Mouse (Mus musculus) adrenal gland, postnatal 4 days (tissue): Measurements from ENCODE around the gene Gstp2. TPM values are rescaled to one million over a fixed set of nuclear protein-coding genes. Genes with fewer than 3 reads are reported as not detected.

Experiments
- DNase-seq, 2 experiments: peaks; one replicate each; pipeline ENCODE4 v3.0.0; 2021 to 2022; ENCODE audit warnings: low spot score in 2 of 2, mixed read lengths in 2 of 2
- long read RNA-seq, 2 experiments: library from polyadenylated mRNA; stranded (forward); transcript quantifications; one replicate each; pipeline ENCODE4 v2.0.0; 2021
- total RNA-seq, 2 experiments: library from RNA; stranded (reverse); gene quantifications; 2 replicates each; pipeline ENCODE4 v1.2.3; 2021

The Gstp2 gene
- 10 to 100 TPM; 52.6 to 68.8 TPM for total RNA-seq
- long read RNA-seq, experiment 1, partial matches to known transcripts = 0 of 7 reads
- long read RNA-seq, experiment 1, other reads (novel, unspliced or antisense) = 4 of 7 reads
- long read RNA-seq, experiment 2, transcript Gstp2-201 (7 exons, 797 nt) = major isoform, 5 of 10 reads
- long read RNA-seq, experiment 2, partial matches to known transcripts = 0 of 10 reads
- long read RNA-seq, experiment 2, other reads (novel, unspliced or antisense) = 5 of 10 reads

DNA sequence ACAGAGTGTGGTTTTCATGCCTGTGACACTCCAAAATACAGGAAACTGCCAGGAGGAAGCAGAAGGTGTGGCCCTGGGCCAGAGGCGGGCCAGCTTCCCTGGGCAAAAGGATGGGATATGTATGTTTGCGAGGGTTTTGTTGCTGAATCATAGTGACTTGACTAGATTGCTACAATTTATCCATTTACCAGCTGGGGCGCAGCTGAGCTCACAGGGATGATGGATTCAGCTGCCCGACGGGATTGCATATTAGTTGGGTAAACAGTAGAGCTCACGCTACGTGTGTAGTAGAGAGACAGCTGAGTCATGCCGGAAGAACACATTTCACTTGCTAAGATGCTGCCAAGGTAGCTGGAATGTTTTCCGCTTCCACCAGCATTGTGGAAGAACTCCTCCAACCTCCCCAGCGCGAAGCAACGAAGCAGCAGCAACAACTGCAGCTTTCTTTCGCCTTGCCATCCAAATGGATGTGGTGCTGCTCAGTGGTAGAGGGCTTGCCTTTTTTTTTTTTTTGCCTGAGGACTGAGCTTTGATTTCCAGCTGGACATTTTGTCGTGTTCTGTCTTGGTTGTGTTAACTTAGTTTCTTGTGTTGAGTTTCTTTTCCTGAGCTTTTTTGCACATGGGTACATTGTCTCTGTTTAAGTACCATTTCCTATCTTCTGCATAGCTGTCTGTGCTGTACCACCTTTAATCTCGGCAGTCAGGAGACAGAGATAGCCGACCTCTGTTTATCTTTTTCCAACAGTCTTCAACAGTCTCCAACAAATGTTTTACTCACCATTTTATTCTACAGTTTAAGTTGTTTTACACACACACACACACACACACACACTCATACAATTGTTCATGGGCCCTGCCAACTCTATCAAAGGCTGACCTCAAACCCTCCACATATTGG is at the start of gene Gstp2:
Gene Gstp2 (minus strand): TSS at position 58 of the 900 bp plus-strand sequence.
- peak in 1 of 2 experiments; percentile 56 for DNase-seq

DNA sequence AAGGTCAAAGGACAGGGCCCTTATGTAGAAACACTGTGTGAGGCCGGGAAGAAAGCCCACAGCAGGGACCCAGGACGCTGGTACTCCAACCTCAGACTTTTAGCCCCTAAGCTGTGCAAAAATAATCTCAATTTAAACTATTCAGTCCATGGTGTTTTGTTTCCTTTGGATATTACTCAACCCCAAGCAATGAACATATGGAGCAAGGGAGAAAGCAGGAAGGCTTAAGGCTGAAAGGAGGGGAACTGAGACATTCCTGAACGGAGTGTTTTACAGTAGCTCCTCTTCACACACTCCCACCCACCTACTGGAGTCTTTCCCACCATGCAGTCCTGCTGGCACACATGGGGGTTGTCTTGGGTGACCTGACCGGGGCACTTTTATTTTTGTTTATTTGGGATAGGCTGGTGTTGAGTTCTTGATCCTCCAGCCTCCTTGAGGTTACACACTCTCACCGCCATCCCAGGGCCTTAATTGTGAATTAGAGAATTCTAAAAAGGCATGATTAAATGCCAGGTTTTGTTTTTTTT is 49.0 kb upstream of the Gstp2 start:
- DNase-seq = no peak

DNA sequence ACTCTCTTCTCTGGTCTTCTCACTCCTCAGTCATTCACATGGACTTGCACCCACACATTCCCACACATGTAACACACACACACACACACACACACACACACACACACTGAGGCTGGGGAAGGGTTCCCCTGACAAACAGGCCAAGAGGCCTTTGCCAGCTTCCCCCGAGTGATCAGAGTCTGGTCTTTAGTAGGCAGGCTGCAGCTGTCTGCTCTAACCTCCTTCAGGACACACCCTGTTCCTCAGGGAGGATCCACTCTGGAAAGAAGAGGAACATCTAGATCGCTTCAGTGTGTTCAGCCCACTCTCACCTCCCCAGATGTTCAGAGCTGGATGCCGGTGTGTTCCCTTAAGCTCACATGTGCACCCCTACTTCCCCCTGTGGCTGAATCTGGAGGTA is 48.5 kb upstream of the Gstp2 start:
- DNase-seq = no peak

DNA sequence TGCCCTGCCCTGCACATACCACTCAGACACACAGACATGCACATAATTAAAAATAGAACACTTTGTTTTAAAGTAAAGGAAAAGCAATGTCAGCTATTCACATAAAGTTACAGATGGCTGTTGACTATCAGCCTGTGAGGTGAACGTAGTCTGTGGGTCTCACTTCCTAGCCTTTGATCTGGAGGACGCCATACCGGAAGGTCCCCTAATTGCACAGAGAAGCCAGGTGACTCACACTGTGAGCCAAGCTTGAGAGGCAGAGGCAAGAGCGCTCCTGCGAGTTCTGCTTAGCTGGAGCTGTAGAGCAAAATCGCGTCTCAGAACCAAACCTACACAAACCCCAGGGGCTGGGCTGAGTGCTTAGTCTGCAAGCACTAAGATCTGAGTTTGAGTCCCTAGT is 47.9 kb upstream of the Gstp2 start:
- DNase-seq = no peak

DNA sequence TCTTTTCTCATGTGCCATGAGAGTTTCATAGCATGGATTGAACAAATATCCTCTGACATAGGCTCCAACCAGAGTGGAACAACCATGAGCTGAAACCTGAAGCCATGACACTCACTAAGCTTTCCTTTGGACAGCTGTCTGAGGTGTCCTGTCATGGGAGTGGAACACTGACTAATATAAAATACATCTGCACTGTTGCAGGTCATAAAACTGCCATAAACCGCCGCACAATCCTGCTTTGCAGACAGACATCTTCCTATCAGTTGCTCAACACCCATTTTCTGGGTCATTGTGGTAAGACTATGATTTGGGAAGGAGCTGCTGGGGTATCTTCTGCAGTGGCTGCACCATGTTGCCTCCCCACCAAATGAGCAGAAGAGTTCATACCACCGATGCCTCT is 46.9 kb upstream of the Gstp2 start:
- no peak for DNase-seq

DNA sequence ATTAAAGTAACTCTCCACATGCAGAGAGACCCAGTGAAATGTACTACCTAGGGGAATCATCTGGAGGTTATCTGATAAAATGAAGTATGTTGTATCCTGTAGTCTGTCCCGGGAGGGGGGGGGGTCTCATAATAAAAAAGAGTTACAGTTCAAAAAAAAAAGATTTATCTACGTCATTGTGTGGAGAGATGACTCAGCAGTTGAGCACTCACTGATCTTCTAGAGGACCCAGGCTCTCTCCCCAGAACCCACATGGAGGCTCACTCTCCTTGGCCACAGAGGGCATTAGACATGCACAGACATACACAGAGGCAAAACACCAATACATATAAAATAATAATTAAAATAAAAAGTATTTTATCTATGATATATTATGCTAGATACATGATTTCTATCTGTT is 45.6 kb upstream of the Gstp2 start:
- DNase-seq = no peak

DNA sequence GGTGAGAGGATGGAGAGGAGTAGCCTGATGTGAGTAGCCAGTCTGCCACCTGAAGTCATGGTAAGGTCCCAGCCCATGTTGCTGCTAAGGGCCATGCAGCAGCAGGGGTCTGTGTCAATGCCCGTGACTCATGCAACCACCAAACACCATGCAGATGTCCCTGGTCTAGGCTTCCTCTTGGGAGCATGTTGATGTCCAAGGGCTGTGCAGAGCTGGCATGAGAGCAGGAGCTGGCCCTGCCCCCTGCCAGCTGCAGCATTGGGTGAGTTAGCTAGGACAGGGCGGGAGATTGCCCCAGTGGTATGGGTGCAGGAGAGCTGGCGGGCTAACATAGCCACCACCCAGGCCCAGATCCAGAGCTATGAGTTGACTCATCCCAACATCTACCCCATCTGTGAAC is 44.6 kb upstream of the Gstp2 start:
- DNase-seq = no peak

DNA sequence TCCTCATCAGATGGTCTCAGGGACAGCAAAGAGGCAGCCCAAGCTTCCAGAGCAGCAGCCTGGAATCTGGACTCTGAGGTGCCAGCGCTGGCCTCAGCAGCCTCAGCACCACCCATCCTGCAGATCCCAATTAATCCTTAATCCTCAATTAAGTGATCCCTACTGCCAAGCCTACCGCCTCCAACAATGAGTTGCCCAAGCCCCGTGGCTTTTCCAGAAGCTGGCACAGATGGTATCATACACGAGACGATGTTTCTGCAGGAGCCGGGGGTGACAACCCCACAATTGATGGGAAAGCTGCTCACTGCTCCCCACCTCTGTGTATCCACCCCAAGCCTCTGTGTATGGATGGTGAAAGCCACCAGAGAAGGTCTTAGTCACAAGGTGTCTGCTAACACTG is 43.3 kb upstream of the Gstp2 start:
- no peak for DNase-seq

DNA sequence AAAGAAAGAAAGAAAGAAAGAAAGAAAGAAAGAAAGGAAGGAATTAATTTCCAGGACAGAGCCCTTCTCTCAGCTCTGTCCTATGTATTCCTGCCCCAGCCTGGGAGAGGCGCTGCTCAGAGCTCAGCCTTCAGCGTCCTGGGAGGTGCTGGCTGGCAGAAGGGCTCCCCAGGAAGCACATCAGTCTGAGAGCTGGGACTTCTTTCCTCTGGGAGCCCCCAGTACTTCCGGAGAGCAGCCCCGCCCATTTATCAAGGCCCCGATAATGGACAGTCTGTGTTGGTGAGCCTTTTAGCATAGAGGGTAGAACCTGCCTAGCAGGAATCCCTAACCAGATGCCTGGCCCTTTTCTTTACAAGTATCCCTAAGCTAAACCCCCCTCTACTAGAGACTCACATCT is 42.3 kb upstream of the Gstp2 start:
- no peak for DNase-seq

DNA sequence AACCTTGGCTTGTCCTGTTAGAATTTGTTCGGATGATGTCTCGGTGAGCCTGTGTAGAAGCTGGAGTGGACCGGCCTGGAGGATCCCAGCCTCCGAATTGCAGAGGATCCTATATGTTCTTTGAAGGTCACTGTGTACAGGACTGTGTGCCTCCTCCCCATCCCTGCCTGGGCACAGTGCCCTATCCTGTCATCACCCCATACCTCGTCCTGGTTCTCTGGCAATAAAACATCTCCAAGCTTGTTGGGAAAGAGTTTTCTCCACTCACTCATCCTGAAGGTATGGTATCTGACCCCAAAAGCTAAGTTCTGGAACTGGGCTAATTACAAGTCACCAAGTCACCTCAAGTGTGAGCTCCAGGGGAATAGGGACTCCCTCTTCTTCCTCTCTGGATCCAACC is 41.3 kb upstream of the Gstp2 start:
- no peak for DNase-seq

DNA sequence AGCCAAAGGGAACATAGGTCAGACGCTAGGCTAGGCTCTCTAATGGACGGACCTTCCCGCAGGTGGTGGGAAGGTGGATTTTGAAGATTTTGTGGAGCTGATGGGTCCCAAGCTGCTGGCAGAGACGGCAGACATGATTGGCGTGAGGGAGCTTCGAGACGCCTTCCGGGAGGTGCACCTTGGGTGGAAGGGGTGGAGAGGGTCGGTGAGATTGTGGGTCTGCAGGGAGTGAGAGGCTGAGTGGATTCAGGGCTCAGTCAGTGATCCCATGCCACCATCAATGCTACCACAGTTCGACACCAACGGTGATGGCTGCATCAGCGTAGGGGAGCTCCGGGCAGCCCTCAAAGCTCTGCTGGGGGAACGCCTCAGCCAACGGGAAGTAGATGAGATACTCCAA is 40.3 kb upstream of the Gstp2 start:
- DNase-seq = no peak

DNA sequence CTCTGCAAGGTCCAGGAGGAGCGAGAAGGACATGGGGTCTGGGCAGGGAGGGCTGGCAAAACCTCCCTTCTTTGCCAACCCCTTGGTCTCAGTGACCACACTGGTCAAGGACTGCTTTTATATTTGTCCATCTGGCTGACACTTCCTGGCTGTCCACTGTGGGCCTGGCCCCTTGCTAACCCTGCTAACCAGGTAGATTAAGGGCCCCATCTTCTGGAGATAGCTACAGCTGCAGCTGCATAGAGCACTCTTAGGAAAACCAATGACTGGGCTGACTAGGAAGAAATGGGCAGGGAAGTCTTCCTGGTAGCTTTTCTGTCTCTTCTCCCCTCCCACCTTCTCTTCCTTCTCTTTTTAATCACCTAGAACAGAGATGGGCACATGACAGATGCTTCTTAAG is 39.2 kb upstream of the Gstp2 start:
- DNase-seq = no peak

DNA sequence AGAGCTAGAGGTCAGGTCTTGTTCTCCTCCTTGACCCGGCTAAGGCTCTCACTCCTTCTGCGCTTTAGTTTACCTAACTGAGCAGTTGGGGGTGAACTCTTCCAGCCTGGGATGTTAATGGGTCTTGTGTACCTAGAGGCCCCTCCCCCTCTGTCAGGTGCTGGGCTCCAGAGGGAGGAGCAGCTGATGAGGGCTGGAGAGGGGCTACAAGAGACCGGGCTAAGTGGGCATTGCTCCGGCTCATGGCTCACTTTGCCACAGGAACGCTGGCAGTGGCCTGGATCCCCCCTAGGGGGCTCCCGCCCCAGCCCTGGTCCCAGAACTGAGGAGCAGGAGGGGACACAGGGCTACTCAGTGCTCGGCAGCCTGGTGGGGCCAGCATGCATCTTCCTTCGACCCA is 38.0 kb upstream of the Gstp2 start:
- no peak for DNase-seq

DNA sequence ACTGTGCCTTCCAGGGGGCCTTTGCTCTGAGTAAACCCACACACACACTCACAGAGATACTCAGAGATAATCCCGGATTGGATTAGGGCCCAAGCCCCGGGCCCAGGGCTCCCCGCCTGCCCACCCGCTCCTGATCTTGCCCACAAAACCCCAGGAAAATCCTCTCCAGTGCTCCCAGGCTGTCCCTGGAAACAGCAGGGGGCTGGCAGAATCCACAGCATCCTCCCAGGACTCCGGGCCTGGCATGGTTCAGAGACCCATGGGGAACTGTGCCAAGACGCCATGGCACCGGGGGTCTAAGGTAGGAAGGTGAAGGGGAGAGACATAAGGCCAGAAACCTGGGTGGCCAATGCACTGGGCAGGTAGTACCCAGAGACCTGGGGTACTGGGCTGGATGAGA is 37.5 kb upstream of the Gstp2 start:
- no peak for DNase-seq

DNA sequence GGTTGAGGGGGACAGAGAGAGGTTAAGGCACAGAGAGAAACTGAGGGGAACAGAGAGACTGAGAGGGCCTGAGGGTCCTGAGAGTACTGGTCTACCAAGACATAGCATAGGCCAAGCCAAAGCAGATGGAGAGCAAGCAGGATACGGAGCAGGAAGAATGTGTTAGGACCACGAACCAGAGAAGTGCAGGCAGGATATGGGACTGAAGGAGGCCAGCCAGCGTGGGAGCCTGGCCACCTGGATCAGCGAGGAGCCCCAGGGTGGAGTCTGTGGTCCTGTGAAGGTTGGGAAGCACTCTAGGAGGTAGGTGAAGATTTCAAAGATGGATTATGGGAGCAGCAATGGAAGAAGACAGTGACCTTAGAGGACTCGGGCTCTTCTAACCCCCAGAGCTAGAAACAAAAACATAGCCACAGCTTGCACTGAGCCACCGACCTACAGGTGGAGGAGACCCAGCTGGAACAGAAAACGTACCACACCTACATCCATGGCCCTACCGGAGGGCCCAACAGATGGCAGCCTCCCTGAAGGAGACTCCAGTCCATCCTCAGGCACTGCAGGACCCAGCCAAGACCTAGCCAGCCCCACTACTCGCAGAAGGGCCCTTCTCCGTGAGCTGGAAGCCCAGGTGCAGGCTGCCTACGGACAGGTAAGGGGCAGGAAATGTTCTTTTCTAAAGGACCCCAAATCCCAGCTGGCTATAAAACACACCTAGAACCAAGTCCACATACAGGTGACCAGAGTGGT is 36.6 kb upstream of the Gstp2 start:
- no peak for DNase-seq

DNA sequence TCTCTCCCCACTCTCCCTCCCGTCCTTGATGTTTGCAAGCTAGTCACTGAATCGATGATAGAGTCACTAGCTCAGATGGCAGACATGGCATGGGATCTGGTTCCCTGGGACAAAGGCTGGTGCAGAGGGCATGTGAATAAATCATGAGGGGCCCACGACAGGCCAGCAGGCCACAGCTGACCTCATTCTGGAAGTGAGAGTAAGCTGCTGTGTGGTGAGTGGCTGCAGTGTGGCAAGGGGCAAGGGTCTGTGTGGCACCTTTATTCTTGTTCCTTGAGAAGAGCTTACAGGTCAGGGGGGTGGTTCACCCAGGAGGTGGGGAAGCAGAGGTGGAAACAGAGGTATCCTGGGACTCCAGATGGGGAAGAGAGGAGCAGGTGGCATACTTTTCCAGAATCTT is 35.6 kb upstream of the Gstp2 start, which contains the start of gene Cabp2:
Gene Cabp2 (plus strand): TSS at position 185 of the 400 bp plus-strand sequence.
- no peak for DNase-seq

DNA sequence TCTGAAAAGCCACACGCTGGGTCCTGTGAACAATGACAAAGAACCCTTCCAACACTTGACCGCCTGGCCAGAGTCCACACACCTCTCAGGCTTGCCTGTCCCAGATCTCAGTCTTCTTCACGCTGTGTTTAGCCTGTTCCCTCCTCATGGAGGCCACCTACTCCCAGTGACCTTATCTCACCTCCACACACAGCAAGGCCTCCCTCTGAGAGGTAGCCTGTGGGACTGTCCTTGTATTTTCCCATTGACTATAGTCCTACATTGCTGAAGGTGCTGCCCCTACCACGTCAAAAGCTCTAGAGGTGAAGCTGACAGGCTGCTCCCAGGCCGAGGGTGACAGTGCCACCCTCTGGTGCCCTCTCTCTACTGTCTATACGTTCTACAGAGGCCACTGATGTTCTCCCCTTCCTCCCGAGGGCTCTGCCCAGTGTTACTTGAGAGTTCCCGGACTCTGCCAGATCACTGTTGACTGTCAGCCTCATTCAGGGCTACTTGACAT is 34.7 kb upstream of the Gstp2 start:
- DNase-seq = no peak

DNA sequence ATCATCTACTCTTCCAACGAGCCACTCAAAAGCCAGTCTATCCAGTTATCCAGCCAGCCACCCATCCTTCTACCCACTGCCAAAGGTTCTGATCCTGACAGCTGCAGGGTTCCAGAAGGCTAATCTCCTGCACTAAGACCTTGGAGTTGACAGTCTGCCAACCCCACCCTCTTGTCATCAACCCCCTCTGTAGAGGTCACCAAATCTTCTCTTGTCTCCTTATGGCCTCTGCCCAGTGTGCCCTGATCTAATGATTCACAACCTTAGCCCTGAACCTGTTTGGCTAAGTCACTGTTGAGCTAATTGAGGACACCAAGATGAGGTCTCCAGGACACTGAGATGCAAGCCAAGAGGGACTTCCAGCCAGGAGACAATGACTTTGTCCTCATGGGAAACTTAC is 33.8 kb upstream of the Gstp2 start:
- no peak for DNase-seq

DNA sequence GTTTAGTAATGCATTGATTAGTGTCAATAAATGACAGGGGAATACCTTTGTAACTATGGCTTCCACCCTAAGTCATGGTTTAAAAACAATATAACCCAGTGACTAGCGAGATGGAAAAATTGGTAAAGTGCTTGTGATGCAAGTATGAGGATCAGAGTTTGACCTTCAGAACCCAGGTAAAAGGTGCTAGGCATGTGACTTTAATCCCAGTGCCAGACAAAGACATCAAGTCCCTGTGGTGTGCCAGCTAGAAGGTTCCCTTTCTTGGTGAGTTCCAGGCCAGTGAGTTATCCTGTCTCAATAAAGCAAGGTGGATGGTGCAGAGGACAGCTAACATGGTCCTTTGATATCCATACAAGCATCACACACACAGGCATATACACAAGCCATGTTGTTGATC is 29.7 kb upstream of the Gstp2 start:
- DNase-seq = no peak

DNA sequence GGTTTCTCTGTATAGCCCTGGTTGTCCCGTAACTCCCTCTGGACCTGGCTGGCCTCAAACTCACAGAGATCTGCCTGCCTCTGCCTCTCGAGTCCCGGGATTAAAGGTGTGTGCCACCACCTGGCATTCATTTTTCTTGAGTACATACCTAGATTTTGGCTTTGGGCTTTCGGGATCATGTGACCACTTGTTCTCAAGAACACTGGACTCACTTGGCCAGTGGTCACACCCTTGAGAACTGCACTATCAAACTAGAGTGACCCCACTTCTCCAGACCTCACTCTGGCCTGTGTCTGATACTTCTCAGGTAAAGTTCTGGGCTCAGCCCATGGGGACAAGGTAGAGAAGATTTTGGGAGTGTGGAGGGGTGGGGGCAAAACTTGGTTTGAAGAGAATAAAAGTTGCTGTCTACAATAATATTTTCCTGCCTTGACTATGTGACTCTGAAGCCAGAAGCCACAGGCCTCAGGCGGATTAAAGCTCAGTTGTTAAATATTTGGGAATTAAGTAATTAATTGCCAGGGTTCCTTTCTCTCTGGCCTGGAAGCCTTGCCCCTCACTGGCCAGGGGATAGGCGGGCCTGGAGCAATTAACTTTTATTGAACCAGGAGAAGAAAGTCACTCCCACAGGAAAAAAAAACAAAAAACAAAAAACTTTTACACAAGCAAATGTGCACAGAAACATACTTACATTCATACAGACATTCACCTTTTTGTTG is 27.0 kb upstream of the Gstp2 start:
- no peak for DNase-seq

DNA sequence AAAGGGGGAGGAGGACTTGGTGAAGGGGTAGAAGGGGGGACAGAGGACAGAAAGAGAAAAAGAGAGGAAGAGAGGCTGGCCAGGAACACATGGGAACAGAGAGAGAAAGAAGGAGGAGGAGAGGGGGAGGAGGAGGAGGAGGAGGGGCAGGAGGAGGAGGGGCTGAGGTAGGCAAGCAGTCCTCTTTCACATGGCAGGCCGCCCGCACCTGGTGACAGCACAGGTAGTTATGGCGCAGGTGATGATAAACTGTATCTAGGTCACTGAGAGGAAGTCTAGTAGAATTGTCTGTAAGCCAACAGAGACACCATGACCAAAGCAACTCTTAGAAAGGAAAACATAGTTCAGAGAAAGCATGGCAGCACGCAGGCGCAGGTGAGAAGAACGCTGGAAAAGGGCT is 25.6 kb upstream of the Gstp2 start:
- no peak for DNase-seq
